Mouse (Mus musculus): ENCODE data around the gene Tfeb.

DNA sequence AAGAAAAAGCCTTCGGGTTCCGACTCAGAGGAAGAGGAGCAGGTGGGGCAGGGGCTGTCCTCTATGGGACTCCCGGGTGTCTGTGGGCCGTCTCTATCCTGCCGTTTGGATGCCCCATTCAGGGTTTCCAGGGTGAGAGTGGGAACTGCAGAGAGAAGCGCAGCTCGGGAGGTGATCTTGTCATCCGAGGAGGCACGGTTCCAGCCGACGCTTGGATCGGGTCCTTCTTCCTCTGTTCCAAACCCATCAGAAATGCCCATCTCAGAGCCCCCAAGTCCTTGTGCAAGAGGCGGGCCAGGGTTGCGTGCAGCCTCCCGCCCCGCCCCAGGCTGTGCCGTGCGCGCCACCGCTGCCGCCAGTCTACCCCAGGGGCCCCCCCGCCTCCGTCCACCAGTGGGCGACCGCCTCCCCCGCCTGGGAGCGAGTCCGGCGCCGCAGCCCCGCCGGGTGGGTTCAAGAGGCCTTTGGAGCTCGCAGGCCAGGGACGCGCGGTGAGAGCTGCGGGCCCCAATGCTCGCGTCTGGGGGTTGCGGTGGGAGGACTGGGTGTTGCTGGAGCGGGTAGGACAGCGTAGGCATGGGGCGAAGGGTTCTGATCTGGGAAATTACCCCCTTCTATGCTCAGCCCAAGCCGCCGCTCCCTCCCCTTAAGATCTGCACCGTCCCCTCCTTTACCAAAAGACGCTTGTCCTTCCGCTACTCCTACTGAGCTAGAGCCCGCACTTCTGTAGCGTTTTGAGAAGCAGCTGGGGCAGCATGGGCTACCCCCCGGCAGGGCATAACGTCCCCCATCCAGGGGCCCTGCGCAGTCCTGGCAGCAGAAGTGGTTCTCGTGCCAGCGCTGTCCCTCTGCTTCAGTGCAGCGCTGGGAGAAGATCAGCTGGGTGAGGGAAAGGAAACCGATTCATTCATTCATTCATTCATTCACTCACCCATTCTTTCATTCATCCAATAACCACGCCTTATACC lies 47.9 kb upstream of the Tfeb start, which contains the start of gene Frs3:
- peak; percentile 24; the same call in 1 of the 2 replicates for TF ChIP-seq CTCF (IDR thresholded peaks at IDR 0.05)
- TF ChIP-seq EP300 (IDR thresholded peaks at IDR 0.05), result no peak

Measured in lung, postnatal 0 days (tissue).